Mouse (Mus musculus): Measurements from ENCODE around the gene Tspan7.

GRCm38 (mm10) chrX:10453798-10454197 lies 31.2 kb upstream of the Tspan7 start:
- no peak for TF ChIP-seq CTCF (IDR thresholded peaks at IDR 0.05; ENCODE audit: borderline replicate concordance, extremely low read depth, insufficient read depth, insufficient read length)
- TF ChIP-seq POLR2A (IDR thresholded peaks at IDR 0.05; ENCODE audit: borderline replicate concordance, extremely low read depth, insufficient read depth, insufficient read length, poor library complexity, severe bottlenecking) = no peak
